Mouse (Mus musculus) lung, embryonic 14.5 days (tissue): Measurements from ENCODE around the gene Fbxl22. TPM values are rescaled to one million over a fixed set of nuclear protein-coding genes. Genes with fewer than 3 reads are reported as not detected.

Source experiments
- ATAC-seq: fragments of 200-750 bp; cut with Nextera tagmentation; 2 replicates; pipeline ENCODE4 v1.8.0; 2017; ENCODE audit warnings: mild to moderate bottlenecking, moderate TSS enrichment, moderate library complexity; ENCODE audit not compliant: insufficient read depth
- DNase-seq: peaks from one replicate; pipeline ENCODE4 v3.0.0-alpha.2; 2015
- H3K27ac ChIP-seq: fragments of 300-500 bp; sonication (generic); 2 replicates; pipeline ENCODE4 v1.5.1; 2014; ENCODE audit warnings: low read depth, mild to moderate bottlenecking, moderate library complexity
- H3K27me3 ChIP-seq: fragments of 300-500 bp; sonication (generic); 2 replicates; pipeline ENCODE4 v1.6.1; 2014; ENCODE audit warnings: low read length, control low read depth; ENCODE audit not compliant: insufficient read depth
- H3K36me3 ChIP-seq: fragments of 300-500 bp; sonication (generic); 2 replicates; pipeline ENCODE4 v1.6.1; 2014; ENCODE audit warnings: control low read depth; ENCODE audit not compliant: insufficient read depth
- H3K4me1 ChIP-seq: fragments of 300-500 bp; sonication (generic); 2 replicates; pipeline ENCODE4 v1.6.1; 2014; ENCODE audit warnings: antibody characterized with exemption, control low read depth; ENCODE audit not compliant: insufficient read depth
- H3K4me2 ChIP-seq: fragments of 300-500 bp; sonication (generic); 2 replicates; pipeline ENCODE4 v1.6.1; 2014; ENCODE audit warnings: mild to moderate bottlenecking
- H3K4me3 ChIP-seq: fragments of 300-500 bp; sonication (generic); 2 replicates; pipeline ENCODE4 v1.5.1; 2014; ENCODE audit warnings: low read depth, low read length
- H3K9ac ChIP-seq: fragments of 300-500 bp; sonication (generic); 2 replicates; pipeline ENCODE4 v1.6.1; 2014
- H3K9me3 ChIP-seq: fragments of 300-500 bp; sonication (generic); 2 replicates; pipeline ENCODE4 v1.6.1; 2016; ENCODE audit warnings: low read depth, low read length, control low read depth
- CTCF ChIP-seq: IDR thresholded peaks from 2 replicates; pipeline ENCODE4 v1.5.1; 2016; ENCODE audit warnings: antibody characterized with exemption, low read depth
- WGBS: fragments of 180-500 bp; shearing (Covaris S2); extraction: QIAGEN DNeasy Blood & Tissue Kit; methylation state at CpG from one replicate; pipeline ENCODE4 v1.1.7; 2014; 5-methylcytosine and 5-hydroxymethylcytosine counted together
- polyA plus RNA-seq: library from polyadenylated mRNA; unstranded; fragments of >200 nt; fragmentation: Nextera tagmentation; extraction: Ambion mirVana; gene quantifications from 2 replicates; pipeline ENCODE4 v1.2.1, GENCODE M21; 2014

Fbxl22 gene
- polyA plus RNA-seq, 1 experiment from 2014 or later: 6.1 TPM

DNA sequence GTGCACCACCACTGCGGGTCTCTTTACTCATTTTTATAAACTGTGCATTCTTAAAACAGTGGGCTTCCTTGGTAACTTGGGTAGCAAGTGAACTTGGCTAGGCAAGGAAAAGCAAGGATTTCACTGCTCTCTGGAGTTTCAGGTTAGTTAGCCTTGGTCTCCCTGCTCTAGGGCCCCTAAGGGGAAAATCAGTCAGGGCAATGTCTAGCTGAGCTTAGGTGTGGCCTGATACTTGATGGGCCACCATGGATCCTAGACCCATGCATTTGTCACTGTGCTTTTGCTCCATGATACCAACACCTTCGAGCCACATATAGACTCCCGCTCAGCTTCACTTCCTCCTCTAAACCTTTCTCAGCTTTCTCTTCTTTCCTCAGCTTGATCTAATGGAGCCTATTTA lies 7.2 kb upstream of the Fbxl22 start:
- H3K4me1 ChIP-seq: no peaks in the 10 kb centered on the region
- no peaks in the 10 kb centered on the region for H3K27me3 ChIP-seq
- TF ChIP-seq CTCF: no peak
- ATAC-seq (no peak), DNase-seq (no peak)
- no peaks in the 10 kb centered on the region for H3K9me3 ChIP-seq
- H3K4me2 ChIP-seq: no peak overlapping the region
- H3K27ac ChIP-seq: no peak overlapping the region
- no peak overlapping the region for H3K4me3 ChIP-seq
- H3K36me3 ChIP-seq: peaks cover 86% of the 10 kb centered on the region
- H3K9ac ChIP-seq: no peak overlapping the region
- WGBS: over 99% methylated on average over 3 of the region's 3 CpGs

- H3K9ac ChIP-seq: no peak overlapping the region
- H3K4me3 ChIP-seq: no peak overlapping the region
- DNase-seq: no peak
- 89% methylated on average over 4 of the region's 4 CpGs for WGBS
- H3K4me1 ChIP-seq: no peaks in the 10 kb centered on the region
- ATAC-seq: no peak
- H3K36me3 ChIP-seq: peaks cover 83% of the 10 kb centered on the region
- no peak overlapping the region for H3K4me2 ChIP-seq
- no peaks in the 10 kb centered on the region for H3K27me3 ChIP-seq
- no peaks in the 10 kb centered on the region for H3K9me3 ChIP-seq
- H3K27ac ChIP-seq: no peak overlapping the region
- no peak for TF ChIP-seq CTCF
Measured at GRCm38 (mm10) chr9:66520299-66520698, 5.9 kb upstream of the Fbxl22 start.

GRCm38 (mm10) chr9:66518901-66519300 lies 4.5 kb upstream of the Fbxl22 start:
- H3K4me1 ChIP-seq: no peaks in the 10 kb centered on the region
- H3K27ac ChIP-seq: no peak overlapping the region
- H3K36me3 ChIP-seq: peaks cover 83% of the 10 kb centered on the region
- no peak overlapping the region for H3K4me3 ChIP-seq
- no peaks in the 10 kb centered on the region for H3K27me3 ChIP-seq
- no peak overlapping the region for H3K4me2 ChIP-seq
- peak; percentile 53 for DNase-seq
- no peak for ATAC-seq
- 64% methylated on average over 5 of the region's 5 CpGs for WGBS
- no peaks in the 10 kb centered on the region for H3K9me3 ChIP-seq
- no peak overlapping the region for H3K9ac ChIP-seq
- no peak for TF ChIP-seq CTCF

- Histone ChIP-seq H3K27me3 (no peaks in the 10 kb centered on the region), H3K4me1 (no peaks in the 10 kb centered on the region), H3K9ac (no peak overlapping the region), H3K36me3 (peaks cover 87% of the 10 kb centered on the region), H3K4me3 (no peak overlapping the region), H3K4me2 (no peak overlapping the region), H3K27ac (no peak overlapping the region), H3K9me3 (no peaks in the 10 kb centered on the region)
- no peak for TF ChIP-seq CTCF
- ATAC-seq: no peak
- 74% methylated on average over 5 of the region's 5 CpGs for WGBS
- no peak for DNase-seq
Measured at GRCm38 (mm10) chr9:66518251-66518650, 3.9 kb upstream of the Fbxl22 start.

DNA sequence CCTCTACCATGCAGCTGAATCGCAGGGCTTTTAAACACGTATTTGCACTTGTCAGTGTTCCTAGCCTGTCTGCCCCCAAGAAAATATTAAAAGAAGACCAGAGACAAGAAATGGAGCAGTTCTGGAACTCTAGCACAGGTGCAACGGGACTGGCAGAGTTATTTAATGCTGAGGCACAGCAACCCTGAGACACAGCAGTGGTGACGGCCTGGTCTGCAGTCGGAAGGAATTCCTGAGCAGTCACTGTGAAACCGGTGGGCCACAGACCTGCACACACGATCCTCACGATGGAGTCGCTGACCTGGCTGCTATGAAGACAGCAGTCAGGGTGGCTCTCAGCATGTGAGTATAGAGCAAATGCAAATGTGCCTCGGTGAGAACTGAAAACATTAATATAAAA lies 3.4 kb upstream of the Fbxl22 start:
- no peaks in the 10 kb centered on the region for H3K9me3 ChIP-seq
- peaks cover 85% of the 10 kb centered on the region for H3K36me3 ChIP-seq
- no peak for DNase-seq
- no peak overlapping the region for H3K27ac ChIP-seq
- no peak overlapping the region for H3K9ac ChIP-seq
- H3K4me1 ChIP-seq: no peaks in the 10 kb centered on the region
- no peak for ATAC-seq
- 89% methylated on average over 10 of the region's 10 CpGs for WGBS
- no peak overlapping the region for H3K4me3 ChIP-seq
- H3K4me2 ChIP-seq: no peak overlapping the region
- H3K27me3 ChIP-seq: no peaks in the 10 kb centered on the region
- no peak for TF ChIP-seq CTCF

DNA sequence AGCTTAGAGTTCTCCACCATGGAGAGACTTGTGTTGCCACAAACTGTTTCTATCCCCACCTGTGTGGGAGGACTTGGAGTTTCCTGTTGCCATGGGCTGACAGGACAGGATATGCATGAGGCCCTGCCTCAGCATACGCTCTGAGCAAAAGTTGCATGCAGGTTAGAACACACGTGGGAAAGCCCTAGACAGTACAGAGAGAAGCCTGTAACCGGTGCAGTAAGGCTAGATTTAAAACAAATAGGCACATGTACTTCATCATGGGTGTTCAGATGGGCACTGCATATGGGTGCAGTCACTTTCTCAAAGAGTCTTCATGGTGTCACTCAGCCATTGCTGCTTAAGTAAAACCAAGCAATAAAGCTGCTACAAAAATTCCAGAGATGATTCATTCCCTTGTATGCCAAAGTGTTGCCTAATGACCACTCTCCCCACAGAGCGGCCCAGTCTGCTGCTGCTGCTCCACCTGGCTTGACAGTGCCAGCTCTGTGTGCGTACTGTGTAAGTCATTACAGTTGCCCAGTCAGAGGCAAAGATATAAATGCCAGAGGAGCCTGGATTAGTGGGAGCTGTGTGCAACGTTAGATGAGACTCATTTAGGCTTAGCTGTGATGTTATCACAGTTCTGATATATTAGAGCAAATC lies 2.0 kb upstream of the Fbxl22 start:
- DNase-seq: no peak
- H3K36me3 ChIP-seq: peaks cover 74% of the 10 kb centered on the region
- no peak for TF ChIP-seq CTCF

DNA sequence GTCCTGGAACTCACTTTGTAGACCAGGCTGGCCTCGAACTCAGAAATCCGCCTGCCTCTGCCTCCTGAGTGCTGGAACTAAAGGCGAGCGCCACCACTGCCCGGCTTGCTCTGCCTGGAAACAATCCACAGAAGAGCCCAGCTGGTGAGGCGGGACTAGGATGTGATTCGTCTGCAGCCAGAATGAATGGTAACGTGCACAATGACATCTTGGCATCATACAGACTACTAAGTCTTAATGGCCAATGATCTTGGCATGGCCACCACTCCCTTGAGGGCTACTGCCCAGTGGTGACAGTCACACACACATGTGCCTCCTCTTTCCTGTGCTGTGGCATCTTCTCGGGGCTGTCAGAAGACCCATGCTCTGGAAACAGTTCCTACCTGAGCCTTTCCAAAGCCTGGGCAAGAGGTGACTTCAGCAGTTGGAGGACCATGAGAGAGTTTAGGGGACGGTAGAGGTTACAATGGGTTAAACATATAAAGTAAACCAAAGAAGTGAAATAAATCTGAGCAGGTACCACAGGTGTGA lies 1.4 kb upstream of the Fbxl22 start:
- whole genome bisulfite sequencing: 85% methylated on average over 9 of the region's 10 CpGs
- Histone ChIP-seq H3K9me3 (no peaks in the 10 kb centered on the region), H3K36me3 (peaks cover 68% of the 10 kb centered on the region), H3K4me1 (no peaks in the 10 kb centered on the region), H3K9ac (no peak overlapping the region), H3K27ac (no peak overlapping the region), H3K27me3 (no peaks in the 10 kb centered on the region), H3K4me3 (no peak overlapping the region), H3K4me2 (no peak overlapping the region)
- ATAC-seq: no peak
- no peak for TF ChIP-seq CTCF
- no peak for DNase-seq

More for the DNA sequence above, 2.0 kb upstream of the Fbxl22 start:
- Histone ChIP-seq H3K4me1 (no peaks in the 10 kb centered on the region), H3K9ac (no peak overlapping the region), H3K27ac (no peak overlapping the region), H3K27me3 (no peaks in the 10 kb centered on the region), H3K4me2 (no peak overlapping the region), H3K4me3 (no peak overlapping the region), H3K9me3 (no peaks in the 10 kb centered on the region)
- WGBS: 83% methylated on average over 6 of the region's 6 CpGs
- ATAC-seq: no peak

- Histone ChIP-seq H3K4me3 (no peak overlapping the region), H3K27ac (peak overlapping the region; percentile 86), H3K27me3 (no peaks in the 10 kb centered on the region), H3K4me1 (no peaks in the 10 kb centered on the region), H3K9me3 (no peaks in the 10 kb centered on the region), H3K4me2 (no peak overlapping the region), H3K9ac (no peak overlapping the region), H3K36me3 (peaks cover 62% of the 10 kb centered on the region)
- WGBS: 59% methylated on average over 2 of the region's 2 CpGs
- no peak for TF ChIP-seq CTCF
- no peak for DNase-seq
- ATAC-seq: no peak
Measured at GRCm38 (mm10) chr9:66515115-66515514, 722 bp upstream of the Fbxl22 start.
